Mouse (Mus musculus) frontal cortex, adult (tissue): Measurements from ENCODE around the gene Efna4.

Source experiments
- ATAC-seq: cut with Nextera tagmentation; 2 replicates; pipeline ENCODE4 v1.9.2; 2017; ENCODE audit warnings: mild to moderate bottlenecking, moderate library complexity, mixed read lengths; ENCODE audit not compliant: low TSS enrichment

Efna4 gene

DNA sequence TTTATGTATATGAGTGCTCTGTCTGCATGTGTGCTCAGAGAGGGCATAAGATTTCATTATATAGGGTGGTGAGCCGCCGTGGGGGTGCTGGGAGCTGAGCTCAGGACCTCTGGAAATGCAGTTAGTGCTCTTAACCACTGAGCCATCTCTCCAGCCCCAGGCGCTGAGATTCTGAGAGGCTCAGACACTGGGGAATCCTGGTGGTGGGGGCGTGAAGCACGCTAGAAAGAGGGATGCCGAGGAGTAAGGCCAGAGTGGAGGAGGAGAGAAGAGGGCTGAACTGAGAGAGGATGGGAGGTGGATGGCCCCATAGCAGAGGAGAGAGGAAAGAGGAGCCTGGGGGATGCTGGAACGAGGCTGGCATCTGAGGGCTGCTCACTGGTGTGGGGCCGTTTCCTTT is 26.8 kb upstream of the Efna4 start:
- peak; percentile 55; the same call in 1 of the 2 replicates for ATAC-seq

DNA sequence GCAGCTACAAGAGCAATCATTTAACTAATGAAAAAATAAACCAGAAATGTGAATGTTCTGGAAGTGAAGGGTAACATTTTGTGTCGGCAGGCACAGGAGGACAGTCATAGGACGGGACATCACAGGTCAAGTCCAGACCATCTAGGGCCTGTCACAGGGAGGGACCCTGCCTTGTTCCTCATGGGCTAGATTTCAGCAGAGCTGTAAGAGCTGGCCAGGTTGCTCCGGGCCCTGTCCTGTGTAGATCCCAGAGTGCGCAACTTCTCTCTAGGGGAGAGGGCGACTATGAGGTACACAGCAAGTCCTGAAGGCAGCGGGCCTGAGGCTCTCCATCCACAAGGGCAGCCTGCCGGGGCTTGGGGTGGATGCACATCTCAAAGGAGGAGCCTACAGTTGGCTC is 23.8 kb upstream of the Efna4 start, which contains the start of gene Dcst2:
Dcst2 (plus strand) TSS at position 301 of the 400 bp plus-strand sequence.
- no peak for ATAC-seq

DNA sequence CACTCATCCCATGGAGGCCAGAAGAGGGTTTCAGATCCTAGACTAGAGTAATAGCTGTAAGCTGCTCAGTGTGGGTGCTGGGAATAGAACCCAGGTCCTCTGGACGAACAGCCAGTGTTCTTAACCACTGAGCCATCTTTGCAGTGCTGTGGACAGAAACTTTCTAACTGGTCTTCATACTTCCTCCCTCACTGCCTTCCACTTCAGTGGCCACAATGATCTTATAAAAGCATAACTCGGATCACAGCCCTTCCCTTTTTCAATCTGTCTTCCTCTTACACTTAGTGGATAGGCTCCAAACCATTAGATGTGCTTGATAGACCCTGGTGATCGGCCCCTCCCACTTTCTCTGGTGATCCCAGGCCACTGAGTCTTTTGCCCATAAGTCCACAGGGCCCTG is 22.4 kb upstream of the Efna4 start:
- no peak for ATAC-seq

DNA sequence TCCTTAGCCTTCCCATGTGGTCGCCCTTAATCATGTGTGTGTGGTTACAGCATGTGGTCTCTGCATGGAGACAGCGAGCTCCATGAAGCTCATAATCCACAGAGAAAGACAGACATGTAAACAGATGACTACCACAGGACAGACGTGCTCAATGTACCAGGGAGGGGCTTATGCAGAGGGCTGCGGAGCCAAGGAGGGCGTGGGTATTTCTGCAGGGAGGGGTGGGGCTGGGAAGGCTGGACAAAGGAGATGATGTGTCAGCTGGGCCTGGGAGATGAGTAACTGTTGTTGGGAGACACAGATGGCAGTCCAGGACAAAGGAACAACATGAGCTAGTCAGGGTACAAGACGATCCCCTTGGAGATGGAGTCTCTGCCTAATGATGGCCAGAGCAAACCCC is 21.8 kb upstream of the Efna4 start:
- ATAC-seq = peak; percentile 8; the same call in 1 of the 2 replicates

- ATAC-seq = no peak
Measured at GRCm38 (mm10) chr3:89356029-89356428, 18.2 kb upstream of the Efna4 start.

DNA sequence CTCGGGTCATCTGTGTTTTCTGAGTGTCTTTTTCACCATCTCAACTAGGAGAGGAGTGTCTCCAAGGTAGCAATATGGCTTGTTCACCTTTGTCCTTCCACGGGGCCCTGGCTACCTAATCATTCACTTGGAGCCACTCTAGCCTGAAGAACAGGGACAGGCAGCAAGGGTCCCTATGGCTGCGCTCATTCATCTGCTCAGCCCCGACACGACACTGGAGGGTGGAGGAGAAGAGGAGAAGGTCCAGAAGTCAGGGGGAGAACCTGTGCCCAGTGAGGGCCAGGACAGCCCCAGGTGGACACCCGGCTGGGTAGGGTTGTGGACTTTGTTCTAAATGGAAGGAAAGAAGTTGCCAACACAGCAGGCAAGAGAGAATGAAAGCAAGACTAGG is 17.7 kb upstream of the Efna4 start:
- ATAC-seq = no peak

DNA sequence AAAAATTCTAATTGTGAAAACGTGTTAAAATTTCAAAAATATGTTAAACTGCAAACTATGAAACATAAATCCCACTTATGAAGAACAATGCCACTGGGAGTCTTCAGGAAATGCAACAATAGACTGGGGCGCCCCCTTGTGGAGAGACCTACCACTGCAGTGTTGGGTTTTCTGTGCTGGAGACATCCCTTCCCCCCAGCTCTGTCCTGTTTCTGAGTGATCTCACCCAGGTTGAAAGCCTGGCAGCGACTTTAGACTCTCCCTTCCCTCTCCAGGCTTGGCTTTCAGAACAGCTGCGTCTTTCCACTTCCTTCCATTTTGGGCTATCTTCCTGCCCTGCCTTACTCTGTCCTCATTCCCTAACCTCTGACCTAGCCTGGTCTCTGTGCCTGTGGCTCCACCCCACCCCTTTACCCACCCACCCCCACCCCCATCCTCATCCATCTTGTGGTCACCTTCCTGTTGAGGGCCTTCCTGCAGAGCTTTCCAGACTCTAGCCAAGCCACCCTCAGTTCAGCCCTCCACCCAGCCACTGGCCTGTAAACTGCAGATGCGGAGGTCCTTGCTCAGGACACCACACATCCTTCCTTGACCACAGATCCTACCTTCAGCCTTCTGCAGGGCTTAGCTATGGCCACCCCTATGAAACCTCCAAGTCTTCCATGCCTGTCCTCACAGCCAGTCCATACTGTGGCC is 17.1 kb upstream of the Efna4 start:
- ATAC-seq = peak; percentile 53

DNA sequence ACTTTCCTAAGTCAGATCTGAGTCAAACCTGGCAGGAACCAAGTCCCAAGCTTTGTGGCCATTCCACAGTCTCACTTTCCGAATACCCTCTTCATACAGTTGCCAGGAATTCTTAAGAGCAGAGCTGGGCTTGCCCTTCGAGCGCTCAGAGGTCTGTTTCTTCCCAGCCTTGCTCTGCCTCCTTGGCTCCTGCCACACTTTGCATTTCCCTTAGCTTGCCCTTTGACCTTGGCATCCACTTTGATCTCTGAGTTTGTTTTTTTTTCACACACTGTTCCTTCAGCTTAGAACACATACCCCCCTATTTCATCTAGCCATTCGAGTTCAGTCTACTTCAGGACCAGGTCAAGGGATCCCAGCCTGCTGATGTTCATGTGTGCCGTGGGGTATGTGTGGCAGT is 13.4 kb upstream of the Efna4 start:
- ATAC-seq = no peak

DNA sequence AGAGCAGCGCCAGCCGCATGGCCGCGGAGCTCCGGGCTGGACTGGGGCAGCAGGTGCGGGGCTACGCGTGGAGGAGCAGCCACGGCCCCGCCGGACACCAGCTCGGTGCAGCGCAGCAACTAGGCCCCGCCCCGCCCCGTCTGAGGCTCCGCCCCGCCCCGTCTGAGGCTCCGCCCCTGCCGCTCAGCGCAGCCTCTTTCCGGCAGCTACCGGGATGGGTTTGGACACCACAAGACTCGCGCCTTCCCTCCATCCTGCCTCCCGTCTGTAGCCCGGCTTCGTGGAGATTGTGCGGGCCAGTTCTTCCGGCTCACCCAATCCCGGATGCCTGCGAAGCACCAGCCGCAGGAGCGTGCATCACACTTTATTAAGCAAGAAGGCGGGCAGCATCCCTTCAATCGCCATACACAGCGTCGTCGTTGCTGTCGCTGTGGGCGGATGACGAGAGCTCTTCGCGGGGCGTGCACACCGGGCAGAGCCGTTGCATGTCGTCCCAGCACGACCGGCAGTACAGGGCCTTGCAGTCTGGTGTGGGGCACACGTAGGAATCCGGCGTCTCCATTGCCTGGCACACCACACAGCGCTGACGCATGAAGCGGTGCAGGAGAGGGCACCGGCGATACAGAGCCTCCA is 12.2 kb upstream of the Efna4 start, which contains the start of gene Adam15:
Adam15 (minus strand) TSS at position 128 of the 633 bp plus-strand sequence.
- peak; percentile 80 for ATAC-seq

GRCm38 (mm10) chr3:89348911-89349868 is 11.4 kb upstream of the Efna4 start:
- ATAC-seq = peak; percentile 39

- ATAC-seq = no peak
Measured at GRCm38 (mm10) chr3:89347916-89348315, 10.1 kb upstream of the Efna4 start.

DNA sequence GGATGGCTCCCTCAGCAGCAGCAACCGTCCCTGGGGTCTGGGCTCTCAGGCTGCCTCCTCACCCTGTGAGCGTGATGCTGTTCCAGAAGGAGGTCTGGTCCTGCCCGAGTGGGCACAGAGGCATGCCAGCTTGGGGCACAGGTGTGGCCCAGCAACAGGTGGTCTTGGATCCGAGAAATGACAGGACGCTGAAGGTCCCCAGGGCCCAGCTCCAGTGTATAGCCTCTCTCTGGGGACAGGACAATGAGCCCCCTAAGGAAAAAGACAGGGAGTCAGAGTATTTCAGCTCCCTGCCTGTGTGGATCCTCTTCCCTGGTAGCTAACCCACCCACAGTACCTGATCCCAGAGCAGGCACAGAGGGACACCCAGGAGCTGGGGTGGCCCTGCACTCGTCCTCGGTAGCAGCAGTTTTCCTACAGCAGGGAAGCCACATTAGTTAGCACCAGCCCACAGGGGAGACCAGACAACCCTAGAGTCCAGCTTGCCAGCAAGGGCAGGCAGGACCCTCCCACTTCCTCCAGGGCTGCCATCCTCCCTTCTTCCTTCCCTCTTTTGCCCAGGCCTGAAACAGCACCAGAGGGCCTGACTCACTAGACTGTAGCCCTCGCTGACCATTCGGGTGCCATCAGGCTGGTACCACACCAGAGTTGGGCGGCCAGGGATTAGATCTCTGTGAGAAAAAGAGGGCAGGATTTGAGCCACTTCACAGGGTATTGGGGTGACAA is 9.2 kb upstream of the Efna4 start:
- no peak for ATAC-seq

GRCm38 (mm10) chr3:89343279-89343678 is 5.5 kb upstream of the Efna4 start:
- no peak for ATAC-seq

DNA sequence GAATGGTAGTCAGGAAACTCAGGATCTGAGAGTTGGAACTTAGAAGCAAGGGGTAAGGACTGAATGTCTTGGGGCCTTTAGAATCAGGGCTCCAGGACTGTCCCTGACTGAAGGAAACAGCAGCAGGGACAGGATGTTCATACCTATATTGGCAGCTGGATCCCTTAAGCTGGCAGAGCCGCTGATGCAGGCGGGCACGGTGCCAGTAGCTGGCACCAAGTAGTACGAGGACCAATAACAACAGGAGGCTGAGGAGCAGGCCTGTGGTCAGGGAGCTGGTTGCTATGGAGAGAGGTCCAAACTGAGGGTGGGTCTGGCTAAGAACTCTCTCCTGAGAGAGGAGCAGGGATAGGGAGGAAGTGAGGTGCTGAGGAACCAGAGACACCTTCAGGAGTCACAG is 4.0 kb upstream of the Efna4 start:
- no peak for ATAC-seq

DNA sequence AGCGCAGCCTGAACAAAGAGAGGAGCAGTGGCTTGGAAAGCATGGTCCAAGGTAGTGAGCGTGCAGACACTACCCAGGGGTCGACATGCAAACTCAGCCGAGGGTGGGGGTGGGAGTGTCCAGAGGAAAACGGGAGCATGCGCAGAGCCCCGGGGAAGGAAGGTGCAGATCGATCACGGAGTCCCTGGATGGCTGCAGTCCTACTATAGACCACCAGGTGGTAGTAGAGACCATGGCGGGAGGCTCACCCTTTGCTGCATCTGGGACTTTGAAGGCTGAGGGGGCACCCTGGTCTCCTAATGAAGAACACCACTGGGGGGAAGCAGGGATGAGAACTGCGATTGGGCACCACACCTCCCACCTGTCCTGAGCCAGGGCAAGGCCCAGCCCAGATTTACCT is 2.6 kb upstream of the Efna4 start:
- peak; percentile 62 for ATAC-seq

DNA sequence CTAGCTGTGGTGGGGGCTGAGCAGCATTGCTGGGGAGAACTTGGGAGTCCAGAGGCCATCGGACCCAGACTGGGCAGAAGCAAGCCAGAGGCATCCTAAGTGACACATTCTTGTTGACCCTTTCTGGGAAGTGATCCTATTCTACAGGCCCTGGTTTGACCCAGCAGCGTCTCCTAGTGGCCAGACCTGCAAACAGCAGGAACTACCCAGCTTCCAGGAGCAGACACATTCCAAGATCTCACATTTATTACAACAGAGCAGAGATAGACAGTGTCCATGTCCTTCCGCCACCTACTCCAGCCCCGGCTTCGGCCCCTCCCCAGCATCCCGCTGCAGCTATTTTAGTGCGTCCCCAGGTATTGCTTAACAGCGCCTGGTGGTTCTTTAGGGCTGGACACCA is 1.6 kb upstream of the Efna4 start:
- ATAC-seq = peak; percentile 31; the same call in 1 of the 2 replicates

DNA sequence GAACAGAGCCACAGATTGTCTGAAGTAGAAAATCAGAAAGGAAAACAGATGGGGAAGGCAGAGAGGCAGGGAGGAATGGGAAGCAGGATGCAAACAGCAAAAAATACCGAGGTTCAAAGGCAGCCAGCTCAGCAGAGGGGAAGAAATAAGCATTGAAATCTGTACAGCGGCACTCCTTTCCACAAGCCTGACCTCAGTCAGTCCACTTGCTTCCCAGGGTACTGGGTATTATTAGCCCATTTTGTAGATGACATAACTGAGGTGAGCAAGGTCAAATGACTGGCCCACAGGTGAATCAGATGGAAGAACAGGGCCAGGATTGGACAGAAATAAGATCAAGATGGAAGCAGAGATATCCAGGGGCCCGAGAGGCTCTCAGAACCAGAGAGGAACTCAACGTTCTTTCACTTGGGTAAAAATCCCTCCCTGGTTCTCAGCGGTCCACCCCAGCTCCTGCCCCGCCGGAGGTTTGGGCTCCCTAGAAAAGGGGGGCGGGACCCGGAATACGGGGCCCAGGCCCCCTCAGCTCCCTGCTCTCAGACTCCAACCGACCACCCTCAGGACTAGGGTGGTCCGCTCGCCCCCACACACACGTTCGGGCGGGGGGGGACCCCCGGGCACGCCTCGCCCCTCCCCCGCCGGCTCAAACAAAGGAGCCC is 637 bp downstream of the Efna4 start:
- no peak for ATAC-seq

DNA sequence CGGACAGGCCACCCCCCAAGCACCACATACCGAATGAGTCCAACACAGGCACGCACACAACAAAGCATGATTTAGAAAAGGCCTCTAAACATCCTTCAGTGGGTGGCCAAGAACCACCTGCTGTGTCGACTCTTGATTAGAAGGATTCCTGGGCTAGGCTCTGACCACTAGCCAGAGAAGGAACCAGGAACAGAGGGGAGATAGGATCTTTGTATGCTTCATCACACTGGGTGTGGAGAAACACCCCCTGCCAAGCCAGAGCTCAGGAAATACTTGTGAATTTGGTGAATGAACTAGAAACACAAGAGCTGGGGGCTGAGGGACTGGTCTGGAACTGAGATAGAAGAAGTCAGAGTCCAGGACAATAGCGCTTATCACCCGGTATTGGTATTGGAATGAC is 1.3 kb downstream of the Efna4 start:
- no peak for ATAC-seq

GRCm38 (mm10) chr3:89333053-89333452 is 4.8 kb downstream of the Efna4 start:
- no peak for ATAC-seq

DNA sequence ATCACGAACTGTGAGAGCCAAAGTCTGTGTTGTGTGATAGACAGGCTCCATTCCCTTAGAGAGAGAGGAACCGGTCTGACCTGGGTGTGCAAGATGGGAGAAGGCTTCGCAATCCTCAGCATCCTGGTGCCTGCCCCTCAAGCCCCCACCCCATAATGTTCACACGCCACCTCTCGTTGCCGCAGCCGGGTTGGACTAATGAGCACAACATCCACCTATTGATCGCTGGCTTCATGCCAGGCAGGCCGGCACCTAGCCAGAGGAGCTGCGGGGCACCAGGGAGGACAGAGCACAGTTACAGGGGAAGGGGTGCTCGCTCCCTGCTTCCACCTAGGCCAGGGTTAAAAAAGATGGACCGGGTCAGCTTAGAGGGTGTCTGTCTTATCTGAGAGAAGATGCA is 5.4 kb downstream of the Efna4 start:
- ATAC-seq = no peak

DNA sequence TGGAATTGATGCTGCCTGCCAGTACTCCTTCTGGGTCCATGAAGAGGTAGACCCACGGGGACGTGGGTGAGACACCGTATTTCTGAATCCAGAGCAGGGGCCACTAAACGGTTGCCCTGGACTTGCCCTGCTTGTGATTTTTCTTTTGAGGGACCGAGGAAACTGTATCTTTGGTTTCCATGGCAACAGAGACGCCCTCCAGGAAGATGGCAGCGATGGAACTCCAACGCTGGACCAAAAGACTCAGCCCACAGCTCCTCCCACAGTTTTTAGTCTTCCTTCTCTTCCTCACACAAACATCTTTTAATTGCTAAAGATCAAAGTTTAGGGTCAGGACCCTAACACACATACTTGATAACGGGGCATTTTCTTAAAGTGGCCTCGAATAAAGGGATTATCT is 5.8 kb downstream of the Efna4 start:
- no peak for ATAC-seq
